Mouse (Mus musculus) CH12.LX (cell line): ENCODE results near the gene Znrf4. TPM values are rescaled to one million over a fixed set of nuclear protein-coding genes. Genes with fewer than 3 reads are reported as not detected.

Experiments used
- polyA plus RNA-seq: library from polyadenylated mRNA; unstranded; fragments of >175 nt; gene quantifications from 2 replicates; pipeline ENCODE4 v1.2.1, GENCODE M21; 2012; ENCODE audit warnings: low read depth; ENCODE audit not compliant: insufficient read length
- total RNA-seq, 2 experiments: library from RNA; depleted of rRNA; stranded (reverse); fragments of 300-350 nt in 1 of 2; fragments of >200 nt in 1 of 2; gene quantifications; 2 replicates each; pipeline ENCODE4 v1.2.3; 2012 to 2014

The Znrf4 gene
- total and polyA plus RNA-seq, 3 experiments: not detected

Other genes starting within 250 kb of the Znrf4 start
- gene Ticam1, start 235.6 kb downstream of the Znrf4 start, total RNA-seq (2012; rRNA removed): 15.9 and 17.6 TPM in 2 replicates
- gene Ticam1, start 235.6 kb downstream of the Znrf4 start, total RNA-seq (2014; rRNA removed): 4.5 and 6.4 TPM in 2 replicates
- 14.6 and 18.6 TPM in 2 replicates for gene Ticam1, start 235.6 kb downstream of the Znrf4 start, polyA plus RNA-seq
- 18.8 and 23.3 TPM in 2 replicates for gene Plin3, start 219.6 kb downstream of the Znrf4 start, total RNA-seq (2012; rRNA removed)
- 17.0 and 17.3 TPM in 2 replicates for gene Plin3, start 219.6 kb downstream of the Znrf4 start, total RNA-seq (2014; rRNA removed)
- 17.9 and 18.5 TPM in 2 replicates for gene Plin3, start 219.6 kb downstream of the Znrf4 start, polyA plus RNA-seq
- not detected in 2 replicates for gene Arrdc5, start 212.1 kb downstream of the Znrf4 start, total RNA-seq (2012; rRNA removed)
- not detected in 2 replicates for gene Arrdc5, start 212.1 kb downstream of the Znrf4 start, total RNA-seq (2014; rRNA removed)
- gene Arrdc5, start 212.1 kb downstream of the Znrf4 start, polyA plus RNA-seq: 0.23 TPM in 1 of 2 replicates, not detected in the other
- 220 and 249 TPM in 2 replicates for gene Uhrf1, start 209.1 kb downstream of the Znrf4 start, total RNA-seq (2012; rRNA removed)
- gene Uhrf1, start 209.1 kb downstream of the Znrf4 start, total RNA-seq (2014; rRNA removed): 144 and 161 TPM in 2 replicates
- 184 and 249 TPM in 2 replicates for gene Uhrf1, start 209.1 kb downstream of the Znrf4 start, polyA plus RNA-seq
- gene Kdm4b, start 186.4 kb downstream of the Znrf4 start, total RNA-seq (2012; rRNA removed): 12.5 and 19.5 TPM in 2 replicates
- 9.8 and 12.3 TPM in 2 replicates for gene Kdm4b, start 186.4 kb downstream of the Znrf4 start, total RNA-seq (2014; rRNA removed)
- 10.5 and 14.2 TPM in 2 replicates for gene Kdm4b, start 186.4 kb downstream of the Znrf4 start, polyA plus RNA-seq
- 31.6 and 41.1 TPM in 2 replicates for gene Ptprs, start 35.9 kb downstream of the Znrf4 start, total RNA-seq (2012; rRNA removed)
- 10.4 and 11.3 TPM in 2 replicates for gene Ptprs, start 35.9 kb downstream of the Znrf4 start, total RNA-seq (2014; rRNA removed)
- gene Ptprs, start 35.9 kb downstream of the Znrf4 start, polyA plus RNA-seq: 20.7 and 27.0 TPM in 2 replicates
- gene Gm20219, start 42.0 kb upstream of the Znrf4 start, total RNA-seq (2012; rRNA removed): 0.42 TPM in 2 replicates
- not detected in 2 replicates for gene Gm20219, start 42.0 kb upstream of the Znrf4 start, total RNA-seq (2014; rRNA removed)
- gene Gm20219, start 42.0 kb upstream of the Znrf4 start, polyA plus RNA-seq: 1.4 and 1.6 TPM in 2 replicates
- 74.0 and 85.7 TPM in 2 replicates for gene Safb2, start 72.2 kb upstream of the Znrf4 start, total RNA-seq (2012; rRNA removed)
- 13.8 and 16.3 TPM in 2 replicates for gene Safb2, start 72.2 kb upstream of the Znrf4 start, total RNA-seq (2014; rRNA removed)
- 170 and 244 TPM in 2 replicates for gene Safb2, start 72.2 kb upstream of the Znrf4 start, polyA plus RNA-seq
- gene Safb, start 72.4 kb upstream of the Znrf4 start, total RNA-seq (2012; rRNA removed): 75.9 and 88.5 TPM in 2 replicates
- 19.7 and 25.4 TPM in 2 replicates for gene Safb, start 72.4 kb upstream of the Znrf4 start, total RNA-seq (2014; rRNA removed)
- 135 and 142 TPM in 2 replicates for gene Safb, start 72.4 kb upstream of the Znrf4 start, polyA plus RNA-seq
- 249 and 272 TPM in 2 replicates for gene 2410015M20Rik, start 97.3 kb upstream of the Znrf4 start, total RNA-seq (2012; rRNA removed)
- 154 TPM in 2 replicates for gene 2410015M20Rik, start 97.3 kb upstream of the Znrf4 start, total RNA-seq (2014; rRNA removed)
- gene 2410015M20Rik, start 97.3 kb upstream of the Znrf4 start, polyA plus RNA-seq: 178 and 202 TPM in 2 replicates
- gene Rpl36, start 101.0 kb upstream of the Znrf4 start, total RNA-seq (2012; rRNA removed): 4,187 and 4,995 TPM in 2 replicates
- 1,342 and 1,734 TPM in 2 replicates for gene Rpl36, start 101.0 kb upstream of the Znrf4 start, total RNA-seq (2014; rRNA removed)
- 1,364 and 1,412 TPM in 2 replicates for gene Rpl36, start 101.0 kb upstream of the Znrf4 start, polyA plus RNA-seq
- 115 and 151 TPM in 2 replicates for gene Lonp1, start 114.5 kb upstream of the Znrf4 start, total RNA-seq (2012; rRNA removed)
- gene Lonp1, start 114.5 kb upstream of the Znrf4 start, total RNA-seq (2014; rRNA removed): 65.4 and 69.6 TPM in 2 replicates
- gene Lonp1, start 114.5 kb upstream of the Znrf4 start, polyA plus RNA-seq: 99.4 and 112 TPM in 2 replicates
- gene Catsperd, start 115.7 kb upstream of the Znrf4 start, total RNA-seq (2012; rRNA removed): 0.21 and 0.25 TPM in 2 replicates
- 0.16 and 0.49 TPM in 2 replicates for gene Catsperd, start 115.7 kb upstream of the Znrf4 start, total RNA-seq (2014; rRNA removed)
- gene Catsperd, start 115.7 kb upstream of the Znrf4 start, polyA plus RNA-seq: 0.36 and 0.45 TPM in 2 replicates
- gene Ranbp3, start 160.9 kb upstream of the Znrf4 start, total RNA-seq (2012; rRNA removed): 77.9 and 91.6 TPM in 2 replicates
- 71.5 and 79.5 TPM in 2 replicates for gene Ranbp3, start 160.9 kb upstream of the Znrf4 start, total RNA-seq (2014; rRNA removed)
- gene Ranbp3, start 160.9 kb upstream of the Znrf4 start, polyA plus RNA-seq: 86.0 and 86.8 TPM in 2 replicates
- 201 and 207 TPM in 2 replicates for gene Ndufa11, start 205.3 kb upstream of the Znrf4 start, total RNA-seq (2012; rRNA removed)
- gene Ndufa11, start 205.3 kb upstream of the Znrf4 start, total RNA-seq (2014; rRNA removed): 97.9 and 124 TPM in 2 replicates
- gene Ndufa11, start 205.3 kb upstream of the Znrf4 start, polyA plus RNA-seq: 131 and 155 TPM in 2 replicates
- gene Vmac, start 205.6 kb upstream of the Znrf4 start, total RNA-seq (2012; rRNA removed): 3.5 and 5.1 TPM in 2 replicates
- 3.2 and 4.2 TPM in 2 replicates for gene Vmac, start 205.6 kb upstream of the Znrf4 start, total RNA-seq (2014; rRNA removed)
- gene Vmac, start 205.6 kb upstream of the Znrf4 start, polyA plus RNA-seq: 3.4 and 3.7 TPM in 2 replicates
- 0.25 and 0.34 TPM in 2 replicates for gene Nrtn, start 245.1 kb upstream of the Znrf4 start, total RNA-seq (2012; rRNA removed)
- gene Nrtn, start 245.1 kb upstream of the Znrf4 start, total RNA-seq (2014; rRNA removed): not detected in 2 replicates
- not detected in 2 replicates for gene Nrtn, start 245.1 kb upstream of the Znrf4 start, polyA plus RNA-seq